Mouse (Mus musculus) bone marrow macrophage, adult 2 months (primary cell): Measurements from ENCODE around the gene Sh3glb2. TPM values are rescaled to one million over a fixed set of nuclear protein-coding genes. Genes with fewer than 3 reads are reported as not detected.

Source experiments
- H3K27ac ChIP-seq: 2 replicates; pipeline ENCODE4 v1.5.1; 2012; ENCODE audit warnings: low read depth, low read length; ENCODE audit not compliant: insufficient read depth
- H3K4me1 ChIP-seq: 2 replicates; pipeline ENCODE4 v1.6.1; 2012; ENCODE audit warnings: low read length; ENCODE audit not compliant: control insufficient read depth, insufficient read depth
- H3K4me3 ChIP-seq: 2 replicates; pipeline ENCODE4 v1.5.1; 2012; ENCODE audit warnings: mild to moderate bottlenecking, low read length, moderate library complexity; ENCODE audit not compliant: insufficient read depth
- CTCF ChIP-seq: IDR thresholded peaks from 2 replicates; pipeline ENCODE4 v1.5.1; 2012; ENCODE audit warnings: low read depth, mild to moderate bottlenecking, low read length, moderate library complexity
- POLR2A ChIP-seq: IDR thresholded peaks from 2 replicates; pipeline ENCODE4 v1.6.1; 2012; ENCODE audit warnings: mild to moderate bottlenecking, low read depth, low read length, borderline replicate concordance
- polyA plus RNA-seq: library from polyadenylated mRNA; stranded (reverse); fragments of >200 nt; gene quantifications from 2 replicates; pipeline ENCODE4 v1.2.4, GENCODE M21; 2012; ENCODE audit not compliant: missing spikeins, insufficient read depth, insufficient read length

Sh3glb2 gene
- polyA plus RNA-seq, 1 experiment: 45.1 TPM

GRCm38 (mm10) chr2:30345971-30346676, 13.0 kb downstream of the Sh3glb2 start:
- no peak for TF ChIP-seq CTCF
- TF ChIP-seq POLR2A: no peak
- Histone ChIP-seq H3K4me3 (no peak overlapping the region), H3K27ac (no peak overlapping the region), H3K4me1 (peaks cover 10% of the 10 kb centered on the region)

DNA sequence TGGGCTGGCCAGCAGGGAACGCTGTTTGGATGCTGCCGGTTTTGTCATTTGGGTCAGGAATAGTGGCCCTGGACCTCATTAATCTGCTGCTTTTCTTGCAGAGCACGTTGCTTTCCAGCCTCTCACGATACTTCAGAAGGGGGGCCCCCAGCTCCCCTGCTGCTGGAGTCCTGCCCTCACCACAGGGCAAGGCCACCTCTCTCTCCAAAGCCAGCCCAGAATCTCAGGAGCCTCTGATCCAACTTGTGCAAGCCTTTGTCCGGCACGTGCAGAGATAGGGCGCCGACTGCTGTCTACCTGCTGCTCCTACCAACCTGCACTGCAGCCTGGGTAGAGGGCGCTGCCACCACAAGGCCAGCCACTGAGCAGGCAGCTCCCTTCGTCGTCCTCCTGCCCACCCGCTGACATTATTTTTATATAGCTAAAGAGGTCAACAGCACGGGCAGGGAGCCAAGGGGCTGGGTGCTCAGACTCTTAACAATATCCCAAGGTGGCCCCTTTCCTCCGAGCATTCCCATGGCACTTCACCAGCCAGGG, 15.5 kb downstream of the Sh3glb2 start:
- TF ChIP-seq CTCF: no peak
- TF ChIP-seq POLR2A: no peak
- Histone ChIP-seq H3K27ac (no peak overlapping the region), H3K4me1 (no peaks in the 10 kb centered on the region), H3K4me3 (no peak overlapping the region)

- Histone ChIP-seq H3K4me1 (no peaks in the 10 kb centered on the region), H3K4me3 (no peak overlapping the region), H3K27ac (no peak overlapping the region)
- TF ChIP-seq POLR2A: no peak
- TF ChIP-seq CTCF: no peak
These were observed 16.6 kb downstream of the Sh3glb2 start for GRCm38 (mm10) chr2:30342544-30342943.

DNA sequence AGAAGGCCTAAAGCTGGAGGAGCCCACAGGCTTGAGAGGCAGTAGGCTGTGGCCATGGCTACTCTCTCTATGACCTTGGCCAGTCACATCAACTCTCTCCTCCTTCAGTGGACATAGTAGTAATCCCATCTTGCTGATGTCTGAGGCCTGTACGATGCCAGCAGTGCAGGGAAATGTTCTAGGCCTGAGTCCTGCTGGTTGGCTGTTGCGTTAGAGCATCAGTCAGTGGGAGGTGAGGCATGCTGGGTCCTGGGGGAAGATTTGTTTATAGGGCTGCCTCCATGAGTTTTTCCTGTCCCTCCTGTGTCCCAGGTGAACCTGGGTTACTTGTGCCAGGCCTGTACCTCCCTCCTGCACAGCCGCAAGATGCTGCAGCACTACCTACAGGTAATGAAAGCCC, 17.1 kb downstream of the Sh3glb2 start:
- no peak overlapping the region for H3K4me3 ChIP-seq
- no peak overlapping the region for H3K27ac ChIP-seq
- no peaks in the 10 kb centered on the region for H3K4me1 ChIP-seq
- TF ChIP-seq POLR2A (no peak), CTCF (no peak)

GRCm38 (mm10) chr2:30337179-30337578, 22.0 kb downstream of the Sh3glb2 start:
- TF ChIP-seq CTCF (no peak), POLR2A (no peak)
- Histone ChIP-seq H3K4me1 (no peaks in the 10 kb centered on the region), H3K4me3 (no peak overlapping the region), H3K27ac (no peak overlapping the region)

- TF ChIP-seq CTCF: no peak
- TF ChIP-seq POLR2A: no peak
- Histone ChIP-seq H3K4me1 (no peaks in the 10 kb centered on the region), H3K27ac (no peak overlapping the region), H3K4me3 (no peak overlapping the region)
These were observed 22.8 kb downstream of the Sh3glb2 start for GRCm38 (mm10) chr2:30336174-30336915.

DNA sequence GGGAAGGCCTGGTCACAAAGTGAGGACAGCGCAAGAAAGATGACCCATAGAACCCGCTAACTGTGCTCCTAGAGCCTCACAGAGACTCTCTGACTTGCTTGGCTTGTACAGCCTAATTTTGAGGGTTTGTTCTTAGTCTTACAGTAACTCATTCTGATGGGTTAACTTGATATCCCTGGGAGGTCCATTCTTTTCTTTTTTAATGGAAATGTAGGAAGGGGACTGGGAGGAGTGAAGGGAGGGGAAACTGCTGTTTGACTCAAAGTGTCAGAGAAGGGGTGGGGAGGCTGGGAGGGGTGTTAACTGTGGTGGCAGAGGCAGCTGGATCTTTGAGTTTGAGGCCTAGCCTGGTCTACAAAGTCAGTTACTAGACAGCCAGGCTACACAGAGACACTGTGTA, 23.8 kb downstream of the Sh3glb2 start:
- TF ChIP-seq POLR2A (no peak), CTCF (no peak)
- no peak overlapping the region for H3K4me3 ChIP-seq
- no peak overlapping the region for H3K27ac ChIP-seq
- H3K4me1 ChIP-seq: no peaks in the 10 kb centered on the region

DNA sequence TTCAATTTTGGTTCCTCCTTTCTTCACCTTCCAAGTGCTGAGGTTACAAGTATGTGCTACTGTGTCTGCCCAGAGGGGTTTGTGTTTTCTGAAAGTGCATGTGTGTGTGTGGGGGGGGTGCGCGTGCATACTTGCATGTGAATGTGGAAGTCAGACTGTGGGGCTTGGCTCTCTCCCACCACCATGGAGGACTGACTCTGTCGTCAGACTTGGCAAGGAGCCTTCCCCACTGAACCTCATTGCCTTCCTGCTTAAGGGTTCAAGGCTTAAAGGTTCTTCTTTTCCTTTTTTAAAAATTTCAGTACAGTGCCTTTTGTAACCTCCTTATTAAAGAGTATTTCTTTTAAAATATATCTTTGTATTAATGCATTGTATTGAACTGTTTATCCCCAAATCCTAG, 30.3 kb downstream of the Sh3glb2 start:
- no peak overlapping the region for H3K4me3 ChIP-seq
- H3K27ac ChIP-seq: no peak overlapping the region
- TF ChIP-seq POLR2A: no peak
- no peak for TF ChIP-seq CTCF
- no peaks in the 10 kb centered on the region for H3K4me1 ChIP-seq

- TF ChIP-seq POLR2A: no peak
- no peak for TF ChIP-seq CTCF
- no peaks in the 10 kb centered on the region for H3K4me1 ChIP-seq
- no peak overlapping the region for H3K27ac ChIP-seq
- no peak overlapping the region for H3K4me3 ChIP-seq
These were observed 31.9 kb downstream of the Sh3glb2 start for GRCm38 (mm10) chr2:30327276-30327675.

DNA sequence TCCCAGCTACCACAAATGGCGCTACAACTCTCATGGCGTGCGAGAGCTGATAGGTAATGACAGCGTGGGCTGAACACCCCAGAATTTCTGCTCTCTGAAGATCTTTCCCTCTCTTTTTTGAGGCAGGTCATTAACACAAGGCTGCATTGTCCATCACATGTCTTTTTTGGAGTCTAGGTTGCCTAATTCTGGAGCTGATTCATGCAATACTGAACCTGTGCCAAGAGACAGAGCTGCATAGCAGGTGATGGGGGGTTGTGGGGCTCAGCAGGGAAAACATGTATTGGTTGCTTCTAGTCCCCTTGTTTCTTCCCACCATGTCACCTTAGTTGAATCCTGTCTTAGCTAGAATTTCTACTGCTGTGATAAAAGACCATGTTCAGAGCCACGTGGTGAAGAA, 33.8 kb downstream of the Sh3glb2 start:
- TF ChIP-seq POLR2A (no peak), CTCF (no peak)

DNA sequence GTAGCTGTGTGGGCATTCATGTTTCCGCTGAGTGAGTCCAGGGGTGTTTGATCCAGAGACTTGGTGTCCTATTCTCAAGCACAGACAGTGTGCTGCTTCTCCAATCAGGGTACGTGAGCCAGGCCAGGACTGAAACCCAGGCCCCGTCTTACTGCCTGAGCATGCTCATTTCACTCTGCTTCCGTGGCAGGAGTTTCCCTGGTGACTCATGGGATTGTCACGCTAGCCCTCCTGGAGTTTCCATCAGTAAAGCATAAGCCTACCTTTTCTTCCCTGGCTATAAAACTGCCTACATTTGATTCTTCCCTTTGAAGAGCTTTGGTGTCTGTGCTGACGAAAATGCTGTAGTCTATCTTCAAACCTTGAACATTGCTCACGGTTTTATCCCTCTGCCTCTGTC, 36.0 kb downstream of the Sh3glb2 start:
- H3K4me3 ChIP-seq: no peak overlapping the region
- H3K27ac ChIP-seq: no peak overlapping the region
- TF ChIP-seq POLR2A (no peak), CTCF (no peak)
- no peaks in the 10 kb centered on the region for H3K4me1 ChIP-seq

More for the DNA sequence above, 33.8 kb downstream of the Sh3glb2 start:
- Histone ChIP-seq H3K27ac (no peak overlapping the region), H3K4me3 (no peak overlapping the region), H3K4me1 (no peaks in the 10 kb centered on the region)
